Mouse (Mus musculus): Measurements from ENCODE around the gene Slc26a5.
A peak's percentile ranks its signal among the peaks of the same experiment; 100 is the strongest.

Gene Slc26a5

DNA sequence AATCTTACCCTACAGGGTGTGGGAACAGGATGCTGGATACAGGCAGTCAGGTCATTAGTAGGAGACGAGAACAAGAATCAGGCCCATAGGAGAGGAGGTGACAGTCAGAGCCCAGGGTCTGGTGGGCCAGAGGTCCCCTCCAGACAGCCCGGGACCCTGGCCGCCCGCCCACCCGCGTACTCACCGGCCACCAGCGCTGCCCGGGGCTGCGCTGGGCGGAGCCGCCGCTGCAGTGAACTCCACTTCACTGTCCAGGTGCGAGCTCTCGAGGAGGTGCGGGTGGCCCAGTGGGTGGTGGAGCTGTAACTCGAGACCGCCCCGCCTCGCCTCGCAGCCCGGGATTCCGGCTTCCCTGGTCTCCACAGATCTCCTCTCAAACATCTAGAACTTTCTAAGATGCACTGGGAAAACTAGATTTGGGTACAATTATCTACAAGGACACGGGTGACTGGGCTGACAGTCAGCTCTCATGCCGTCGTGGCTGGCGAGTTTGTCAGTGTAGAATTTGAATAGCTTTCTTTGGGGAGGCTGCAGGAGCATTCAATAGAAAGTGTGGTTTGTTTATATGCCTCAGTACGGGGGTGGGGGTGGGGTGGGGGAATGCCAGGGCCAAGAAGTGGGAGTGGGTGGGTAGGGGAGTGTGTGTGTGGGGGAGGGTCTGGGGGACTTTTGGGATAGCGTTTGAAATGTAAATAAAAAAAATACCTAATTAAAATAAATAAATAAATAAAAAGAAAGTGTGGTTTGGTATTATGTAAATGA, at the start of gene Slc26a5:
TSS of gene Slc26a5 (minus strand) at position 259 of the 762 bp plus-strand sequence.
- ATAC-seq (ENCODE audit: low TSS enrichment) = no peak

DNA sequence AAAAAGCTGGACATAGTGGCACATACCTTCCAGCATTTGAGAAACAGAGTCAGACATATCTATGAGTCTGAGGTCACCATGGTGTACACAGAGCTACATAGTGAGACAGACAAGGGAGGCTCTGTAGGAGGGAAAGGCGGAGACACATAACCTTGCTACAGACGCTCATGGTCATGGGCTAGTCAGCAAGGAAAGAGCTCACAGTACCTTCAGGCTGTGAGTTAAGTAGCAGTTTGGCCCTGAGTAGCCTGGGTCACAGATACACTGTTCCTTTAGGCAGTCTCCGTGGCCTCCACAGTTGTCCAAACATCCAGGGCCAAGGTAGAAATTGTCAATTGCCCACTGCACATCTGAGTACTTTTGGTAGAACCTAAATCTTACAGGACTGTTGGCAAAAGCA, 49.4 kb upstream of the Slc26a5 start:
- no peak for ATAC-seq (ENCODE audit: low TSS enrichment)

DNA sequence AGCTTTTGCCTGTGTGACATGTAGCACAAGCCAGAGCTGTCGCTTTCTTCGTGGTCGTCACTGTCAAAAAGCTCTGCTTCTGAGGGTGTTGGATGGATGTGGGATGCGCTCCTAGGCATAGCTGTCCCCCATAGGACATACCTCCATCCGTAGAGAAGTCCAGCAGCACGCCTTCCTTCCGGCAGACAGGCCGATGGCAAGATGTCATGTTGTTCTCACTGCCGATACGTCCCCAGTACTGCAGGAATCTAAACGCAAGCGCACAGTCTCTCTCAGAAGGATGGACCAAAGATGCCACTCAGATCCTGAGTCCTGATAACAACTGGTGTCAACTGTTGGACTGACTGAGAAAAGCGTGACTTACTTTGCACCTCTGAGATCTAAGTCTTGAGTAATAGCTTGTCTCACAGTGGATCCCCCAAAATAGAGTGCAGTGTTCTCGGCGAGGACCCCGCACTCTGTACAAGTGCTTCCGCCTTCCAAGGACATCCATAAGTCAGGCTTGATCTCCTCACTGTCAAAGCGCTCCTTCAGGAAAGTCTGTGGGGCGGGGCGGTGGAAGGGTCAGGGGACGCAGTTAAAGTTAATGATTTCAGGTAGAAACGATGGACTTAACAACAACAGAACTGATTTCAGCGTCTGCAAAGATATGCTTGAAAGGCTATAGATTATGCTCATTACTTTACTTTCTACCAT, 47.6 kb upstream of the Slc26a5 start:
- ATAC-seq (ENCODE audit: low TSS enrichment) = peak; percentile 70; the same call in 1 of the 2 replicates

DNA sequence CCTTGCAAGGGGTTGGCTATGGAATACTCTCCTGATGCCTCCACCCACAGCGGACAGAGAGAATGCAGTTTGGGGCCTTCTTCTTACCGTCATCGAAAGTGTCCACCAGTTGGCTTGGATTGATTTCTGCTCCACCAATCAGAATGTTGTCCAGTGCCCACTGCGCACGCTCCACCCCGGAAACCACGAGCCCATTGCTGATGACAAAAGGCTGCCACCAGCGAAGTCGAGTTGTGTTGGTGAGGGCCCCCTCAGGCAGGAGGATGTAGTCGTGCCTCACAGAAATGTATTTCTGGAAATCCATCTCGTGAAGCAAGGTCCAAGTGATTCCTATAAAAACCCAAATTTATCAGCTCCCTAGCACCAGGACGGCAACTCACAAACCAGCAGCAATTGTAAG, 45.3 kb upstream of the Slc26a5 start:
- no peak; the same call in 1 of the 2 replicates for ATAC-seq (ENCODE audit: low TSS enrichment)

DNA sequence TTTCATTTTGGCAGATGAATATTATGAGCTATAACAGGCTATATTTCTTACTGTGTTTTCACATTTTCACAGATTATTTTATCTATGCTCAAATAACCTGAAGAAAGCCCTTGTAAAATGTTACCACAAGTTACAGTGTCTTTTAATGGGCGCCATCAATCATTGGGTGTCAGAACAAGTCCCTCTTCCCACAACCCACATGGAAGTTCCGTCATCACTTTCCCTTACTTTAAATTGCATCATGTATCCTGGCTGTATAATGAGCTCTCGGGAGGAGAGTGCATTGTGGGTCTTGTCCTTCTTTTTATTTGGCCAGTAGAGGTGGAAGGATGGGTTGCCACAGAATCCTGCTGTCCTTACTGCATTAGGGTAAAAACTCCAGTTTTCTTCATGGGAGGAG, 44.3 kb upstream of the Slc26a5 start:
- ATAC-seq (ENCODE audit: low TSS enrichment) = no peak

DNA sequence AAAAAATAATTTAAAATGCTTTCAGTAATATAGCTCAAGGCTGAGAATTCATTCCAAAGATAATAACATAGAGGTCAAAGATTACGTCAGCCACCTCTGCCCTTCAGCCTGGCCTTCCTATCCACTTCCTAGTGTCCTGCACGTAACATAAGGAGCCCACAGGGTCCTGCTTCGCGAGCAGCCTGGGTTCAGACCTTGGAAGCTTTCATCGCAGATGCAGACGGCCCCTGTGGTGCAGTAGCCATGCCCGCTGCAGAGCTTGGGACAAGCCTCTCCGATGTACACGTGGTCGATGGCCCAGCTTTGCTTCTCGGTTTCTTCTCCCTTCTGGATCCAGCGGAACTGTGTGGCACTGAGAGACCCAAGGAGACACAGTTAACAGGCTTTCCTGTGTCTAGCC, 36.0 kb upstream of the Slc26a5 start:
- ATAC-seq (ENCODE audit: low TSS enrichment) = no peak

DNA sequence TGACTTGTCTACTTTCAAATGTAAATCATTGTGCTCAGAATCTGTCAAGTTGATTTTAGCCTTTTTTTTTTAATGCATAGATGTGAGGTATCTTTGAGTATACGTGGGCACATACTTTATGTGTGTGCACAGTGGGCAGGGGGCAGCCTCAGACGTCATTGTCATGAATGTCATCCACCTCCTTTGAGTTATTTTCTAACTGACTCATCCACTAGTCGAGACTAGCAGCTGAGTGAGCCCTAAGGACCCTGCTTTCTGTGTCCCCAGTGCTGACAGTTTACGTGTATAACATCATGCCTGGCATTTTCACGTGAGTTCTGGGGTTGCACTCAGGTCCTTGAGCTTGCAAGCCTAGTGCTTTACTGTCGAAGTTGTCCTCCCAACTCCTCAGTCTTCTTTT, 35.5 kb upstream of the Slc26a5 start:
- no peak for ATAC-seq (ENCODE audit: low TSS enrichment)

DNA sequence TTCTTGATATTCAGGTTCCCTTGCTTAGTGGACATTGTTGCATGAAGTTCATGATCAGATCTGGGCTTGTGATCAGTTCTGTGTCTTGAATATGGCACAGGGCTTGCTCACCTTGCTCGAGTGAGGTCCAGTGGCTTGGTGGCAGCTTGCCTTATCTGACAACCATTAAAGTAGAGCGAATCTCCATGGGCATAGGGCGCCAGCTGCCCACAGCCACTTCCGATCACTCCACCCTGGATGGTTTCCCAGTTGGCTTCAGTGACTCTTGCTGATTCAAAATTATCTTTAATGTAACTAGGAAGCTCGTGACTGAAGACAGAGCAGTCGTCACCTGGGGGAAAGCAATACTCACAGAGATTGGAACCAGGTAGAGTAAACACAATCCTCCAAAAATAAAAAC, 33.5 kb upstream of the Slc26a5 start:
- no peak for ATAC-seq (ENCODE audit: low TSS enrichment)

DNA sequence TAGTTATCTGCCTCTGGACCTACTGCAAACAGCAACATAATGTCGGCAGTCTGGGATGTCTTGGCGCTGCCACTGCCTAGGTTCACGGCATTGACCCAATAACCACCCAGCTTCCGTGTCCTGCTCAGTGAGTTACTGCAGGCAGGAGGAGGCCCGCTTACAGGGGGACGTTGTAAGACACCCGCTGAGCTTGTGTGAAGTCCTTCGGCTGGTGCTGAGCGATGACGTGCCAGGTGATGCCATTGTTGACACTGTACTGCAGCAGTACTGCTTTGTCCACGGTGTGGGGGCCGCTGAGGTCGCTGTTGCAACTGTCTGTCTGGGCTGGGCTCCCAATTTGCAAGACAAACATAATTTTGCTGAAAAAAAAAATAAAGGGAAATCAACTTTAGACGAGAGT, 31.2 kb upstream of the Slc26a5 start:
- ATAC-seq (ENCODE audit: low TSS enrichment) = no peak

DNA sequence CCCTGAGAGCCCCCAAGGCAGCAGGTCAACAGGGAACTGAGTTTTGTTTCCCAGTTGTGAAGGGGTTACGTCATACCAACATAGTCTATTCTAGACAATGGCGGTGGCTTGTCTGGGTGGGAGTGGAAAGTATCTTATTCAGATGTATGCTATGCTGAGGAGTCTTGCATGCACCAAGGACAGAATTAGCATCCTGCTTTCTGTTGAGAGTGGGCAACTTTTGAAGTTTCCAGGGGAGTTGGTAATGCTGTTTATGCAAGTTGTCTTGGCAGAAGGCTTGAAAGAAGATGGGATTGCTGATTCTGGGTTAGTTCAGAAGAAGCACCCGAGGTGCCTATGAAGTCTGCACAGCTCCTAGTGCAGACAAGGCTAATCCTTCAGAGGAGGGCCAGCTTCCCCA, 28.8 kb upstream of the Slc26a5 start:
- ATAC-seq (ENCODE audit: low TSS enrichment) = peak; percentile 99

DNA sequence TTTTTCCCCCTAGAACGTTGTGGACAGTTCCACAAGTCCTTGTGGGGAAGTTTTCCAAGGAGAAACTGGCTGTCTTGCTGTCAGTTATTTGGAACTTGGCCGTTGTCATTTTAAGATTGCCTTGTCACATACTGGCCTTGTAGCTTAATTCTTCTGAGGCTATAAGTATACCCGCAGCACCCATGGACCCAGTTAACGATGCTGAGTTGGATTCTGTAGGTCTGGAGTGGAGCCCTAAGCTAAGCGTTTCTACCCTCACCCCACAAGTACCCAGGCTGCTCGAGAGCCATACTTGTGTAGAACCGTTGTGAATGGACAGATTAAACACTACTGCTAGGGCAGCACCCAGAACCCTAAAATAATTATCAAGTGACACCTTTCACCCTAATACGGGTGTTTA, 1.3 kb upstream of the Slc26a5 start:
- peak; percentile 27; the same call in 1 of the 2 replicates for ATAC-seq (ENCODE audit: low TSS enrichment)

DNA sequence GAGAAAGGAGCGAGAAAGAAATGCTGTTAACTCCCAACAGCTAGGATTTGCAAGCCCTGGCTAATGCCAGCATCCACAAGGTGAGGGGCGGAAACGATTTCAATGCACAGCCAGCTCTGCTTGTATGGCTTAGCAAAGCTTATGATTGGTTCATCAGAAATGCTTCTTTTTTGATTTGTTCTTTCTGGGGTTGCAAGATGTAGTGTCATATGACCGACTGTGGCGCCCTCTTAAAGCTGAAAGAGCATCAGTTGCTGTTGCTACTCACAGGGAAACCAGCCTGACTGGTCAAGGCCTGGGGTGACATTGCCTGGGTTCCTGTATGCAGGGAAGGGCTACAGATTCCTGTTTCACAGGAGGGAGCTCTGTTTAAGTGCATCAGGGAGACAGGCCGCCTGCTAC, 908 bp upstream of the Slc26a5 start:
- peak; percentile 99 for ATAC-seq (ENCODE audit: low TSS enrichment)

DNA sequence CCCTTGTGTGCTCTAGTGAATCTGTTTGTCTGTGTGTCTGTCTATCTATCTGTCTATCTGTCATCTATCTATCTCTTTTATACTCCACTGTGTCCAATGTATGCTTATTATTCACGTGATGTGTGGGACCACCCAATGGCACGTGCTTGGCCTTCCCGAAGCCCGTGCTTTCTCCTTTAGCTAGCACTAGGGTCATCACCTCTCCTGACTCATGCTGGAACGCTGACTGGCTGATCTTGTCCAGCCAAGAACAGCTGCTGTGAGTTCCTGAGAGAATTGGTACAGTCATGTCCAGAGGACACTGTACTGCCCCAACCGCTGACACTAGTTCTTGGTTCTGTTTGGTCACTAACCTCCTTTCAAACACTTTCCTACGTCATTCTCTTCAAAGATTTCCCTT, 6.8 kb downstream of the Slc26a5 start:
- ATAC-seq (ENCODE audit: low TSS enrichment) = no peak

DNA sequence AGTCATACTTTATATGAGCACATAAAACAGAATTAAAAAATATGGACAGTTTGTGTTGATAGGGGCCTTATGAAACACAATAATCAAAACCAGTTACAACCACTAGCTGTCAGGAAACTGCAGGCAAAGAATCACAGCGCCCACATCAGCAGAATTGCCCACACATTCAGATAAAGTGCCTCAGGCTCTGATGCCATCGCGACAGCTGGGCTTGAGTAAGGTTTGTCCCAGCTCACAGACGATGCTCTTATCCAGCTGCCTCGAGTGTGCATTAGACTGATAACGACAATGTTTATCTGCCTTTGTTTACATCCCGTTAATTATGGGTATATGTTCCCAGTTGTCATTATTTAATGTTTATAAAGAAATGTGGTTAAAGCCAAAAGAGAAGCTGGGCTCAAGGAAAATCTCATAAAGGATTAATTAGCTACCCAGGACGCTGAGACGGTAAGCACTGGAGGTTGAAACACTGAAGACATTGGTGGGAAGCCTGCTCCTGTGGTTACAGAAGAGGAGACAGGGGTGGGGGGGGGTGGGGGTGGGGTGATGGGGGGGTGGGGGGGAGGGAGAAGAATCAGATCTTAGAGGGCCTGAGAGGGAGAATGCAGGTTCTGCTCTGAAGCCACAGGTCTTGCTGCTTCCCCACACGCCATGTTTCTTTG, 13.6 kb downstream of the Slc26a5 start:
- peak; percentile 70; the same call in 1 of the 2 replicates for ATAC-seq (ENCODE audit: low TSS enrichment)

DNA sequence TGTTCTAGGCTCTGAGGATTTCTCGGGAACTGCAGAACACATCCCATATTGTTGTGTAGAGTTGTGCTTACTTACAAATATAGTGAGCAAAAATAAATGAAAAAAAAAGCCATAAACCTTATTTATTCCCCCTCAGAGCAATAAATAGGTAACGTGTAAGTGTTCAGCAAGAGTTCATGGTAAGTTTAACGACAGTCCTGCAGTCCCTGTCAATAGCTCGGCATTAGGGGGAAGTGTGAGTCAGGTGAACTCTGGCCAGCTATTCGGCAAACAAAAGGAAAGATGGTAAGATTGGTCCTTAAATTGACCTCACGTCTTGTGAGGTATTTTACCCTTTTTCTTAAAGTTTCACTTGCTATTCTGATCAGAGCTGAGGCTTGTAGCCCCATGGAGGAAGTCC, 18.0 kb downstream of the Slc26a5 start:
- no peak for ATAC-seq (ENCODE audit: low TSS enrichment)

DNA sequence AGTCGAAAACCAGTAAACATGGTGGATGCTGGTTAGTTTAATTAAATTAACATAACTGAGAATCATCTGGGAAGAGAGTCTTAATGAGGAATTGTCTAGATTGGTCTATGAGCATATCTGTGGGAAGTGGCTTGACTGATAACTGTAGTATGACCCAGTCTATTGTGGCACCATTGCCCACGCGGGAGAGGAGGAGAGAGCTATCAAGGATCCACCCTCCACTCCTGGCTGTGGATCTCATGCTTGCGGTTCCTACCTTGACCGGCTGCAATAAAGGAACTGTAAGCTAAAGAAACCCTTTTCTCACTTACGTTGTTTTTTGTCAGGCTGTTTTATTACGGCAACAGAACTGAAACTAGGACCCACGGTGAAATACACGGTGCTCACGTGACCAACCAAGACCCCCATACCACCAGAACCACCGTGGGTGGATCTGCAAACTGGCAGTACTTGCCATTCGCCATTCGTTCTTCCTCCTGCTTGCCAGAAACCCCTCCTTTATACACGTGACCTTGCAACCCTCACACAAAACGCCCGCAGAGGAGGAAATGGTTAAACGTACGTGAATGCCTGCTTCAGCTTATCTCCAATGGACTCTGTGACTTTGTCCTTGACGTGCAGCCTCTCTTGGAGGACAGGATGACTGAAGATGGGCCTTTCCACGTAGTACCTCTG, 18.7 kb downstream of the Slc26a5 start:
- ATAC-seq (ENCODE audit: low TSS enrichment) = no peak

DNA sequence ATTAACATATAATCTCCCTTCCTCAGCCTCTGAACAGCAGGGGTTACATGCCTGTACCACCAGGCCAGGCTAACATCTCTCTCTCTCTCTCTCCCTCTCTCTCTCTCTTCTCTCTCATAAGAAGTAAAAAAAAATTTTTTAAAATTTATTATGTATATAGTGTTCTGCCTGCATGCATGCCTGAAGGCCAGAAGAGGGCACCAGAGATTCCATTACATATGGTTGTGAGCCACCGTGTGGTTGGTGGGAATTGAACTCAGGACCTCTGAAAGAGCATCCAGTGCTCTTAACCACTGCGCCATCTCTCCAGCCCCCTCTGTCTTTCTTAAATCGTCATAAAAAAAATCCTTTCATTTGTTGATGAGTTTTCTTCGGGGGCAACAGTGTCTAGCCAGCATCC, 20.7 kb downstream of the Slc26a5 start:
- no peak for ATAC-seq (ENCODE audit: low TSS enrichment)

DNA sequence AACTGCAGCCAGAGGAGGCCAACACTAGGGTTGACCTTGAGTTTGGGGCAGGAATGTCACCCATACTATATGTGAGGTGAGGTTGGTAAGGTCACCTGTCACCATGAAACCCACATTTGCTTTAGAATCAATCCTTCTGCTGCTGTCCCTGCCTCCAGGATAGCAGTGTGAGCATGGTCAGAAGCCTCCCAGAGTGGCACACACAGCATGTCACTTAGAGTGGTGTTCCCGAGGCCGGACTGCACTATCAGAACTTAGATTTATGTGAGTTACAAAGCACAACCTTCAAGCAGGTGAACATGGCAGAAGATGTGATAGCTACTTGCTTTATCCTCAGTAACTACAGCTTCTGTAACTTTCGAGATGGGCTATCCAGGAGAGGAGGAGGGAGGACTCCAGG, 33.6 kb downstream of the Slc26a5 start:
- no peak for ATAC-seq (ENCODE audit: low TSS enrichment)

DNA sequence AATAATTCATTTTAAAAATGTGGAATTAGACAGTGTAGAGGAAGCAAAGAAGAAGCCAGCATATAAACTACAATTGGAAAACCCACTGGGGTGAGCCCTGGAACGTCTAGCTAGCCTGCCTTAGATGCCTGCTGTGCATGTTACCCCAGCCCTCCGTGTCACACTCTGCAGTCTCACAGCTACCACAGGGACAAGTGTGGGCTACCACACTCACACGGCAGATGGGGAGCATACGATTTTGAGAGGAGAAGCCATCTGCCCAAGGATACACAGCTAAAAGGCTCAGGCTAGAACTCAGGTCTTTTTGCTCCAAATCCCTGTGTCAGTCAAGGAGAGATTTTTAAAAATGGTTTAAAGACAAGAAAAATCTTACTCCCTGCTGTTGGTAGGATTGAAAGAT, 36.5 kb downstream of the Slc26a5 start:
- ATAC-seq (ENCODE audit: low TSS enrichment) = peak; percentile 91

DNA sequence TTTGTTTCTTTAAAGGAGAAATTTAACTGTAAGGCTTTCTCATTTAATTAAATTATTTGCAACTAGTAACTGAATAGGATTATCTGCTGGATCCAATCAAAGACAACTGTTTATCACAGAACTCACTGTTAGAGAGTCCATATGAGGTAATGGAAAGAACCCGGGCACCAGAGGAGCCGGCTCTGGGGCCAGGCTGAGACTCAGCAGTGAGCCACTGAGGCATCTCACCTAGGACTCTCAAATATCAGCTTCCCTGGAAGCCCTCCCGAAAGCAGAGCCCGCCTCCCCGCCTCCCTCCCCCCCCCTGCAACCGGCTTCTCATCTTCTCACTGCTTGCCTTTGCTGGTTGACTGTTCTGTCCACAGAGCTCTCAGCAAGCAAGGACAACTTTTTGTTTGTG, 37.8 kb downstream of the Slc26a5 start:
- ATAC-seq (ENCODE audit: low TSS enrichment) = no peak

DNA sequence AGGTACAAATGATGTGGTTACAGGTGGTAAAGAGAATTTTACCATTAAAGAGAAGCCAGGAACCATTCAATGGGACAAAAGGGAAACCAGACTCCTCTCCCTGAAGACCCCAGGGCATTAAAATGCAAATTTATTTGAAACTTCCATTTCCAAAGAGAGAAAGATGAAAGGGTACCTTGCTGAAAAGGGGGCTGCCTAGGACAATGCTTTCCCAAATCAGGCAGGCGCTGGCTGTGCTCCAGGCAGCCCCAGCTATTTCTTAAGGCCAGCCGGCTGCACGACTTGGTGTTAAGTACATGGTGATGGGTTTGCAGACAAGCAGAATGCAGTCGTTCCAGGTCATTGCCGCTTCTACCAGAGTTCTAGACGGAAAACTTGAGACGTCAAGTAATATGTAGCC, 39.0 kb downstream of the Slc26a5 start:
- ATAC-seq (ENCODE audit: low TSS enrichment) = no peak

DNA sequence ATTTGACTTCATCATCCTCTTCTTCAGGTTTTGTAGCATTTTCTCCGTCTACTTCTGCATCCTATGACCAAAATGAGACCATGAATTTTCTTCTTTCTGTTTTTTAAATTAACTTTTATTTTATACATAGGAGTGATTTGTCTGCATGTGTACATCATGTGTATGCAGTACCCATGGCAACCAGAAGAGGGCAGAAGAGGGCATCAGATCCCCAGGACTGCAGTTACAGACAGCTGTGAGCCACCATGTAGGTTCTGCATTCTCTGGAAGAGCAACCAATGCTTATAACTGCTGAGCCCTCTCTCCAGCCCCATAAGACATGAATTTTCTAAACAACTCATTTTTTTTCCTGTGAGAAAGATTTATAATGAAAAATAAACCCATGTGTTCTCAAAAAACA, 51.4 kb downstream of the Slc26a5 start:
- ATAC-seq (ENCODE audit: low TSS enrichment) = no peak

Measured in frontal cortex, adult (tissue).